Mouse (Mus musculus) spleen, adult 2 months (tissue): ENCODE measurements around the gene Sfmbt2.

ENCODE experiments used
- CTCF ChIP-seq: fragments of 200-500 bp; IDR thresholded peaks from 2 replicates; pipeline ENCODE4 v1.5.1; 2011; ENCODE audit warnings: mild to moderate bottlenecking, inconsistent platforms; ENCODE audit not compliant: insufficient read depth, insufficient read length, insufficient replicate concordance; ENCODE audit errors: extremely low read depth
- POLR2A ChIP-seq: fragments of 200-500 bp; IDR thresholded peaks from 2 replicates; pipeline ENCODE4 v1.6.1; 2011; ENCODE audit warnings: low read depth, low read length, inconsistent platforms

- TF ChIP-seq CTCF, result no peak
- no peak for TF ChIP-seq POLR2A
Observed at GRCm38 (mm10) chr2:10521719-10522415, 151.6 kb downstream of the Sfmbt2 start.
